ENCODE assay signal across 9 mouse cellular contexts in the genomic region with DNA sequence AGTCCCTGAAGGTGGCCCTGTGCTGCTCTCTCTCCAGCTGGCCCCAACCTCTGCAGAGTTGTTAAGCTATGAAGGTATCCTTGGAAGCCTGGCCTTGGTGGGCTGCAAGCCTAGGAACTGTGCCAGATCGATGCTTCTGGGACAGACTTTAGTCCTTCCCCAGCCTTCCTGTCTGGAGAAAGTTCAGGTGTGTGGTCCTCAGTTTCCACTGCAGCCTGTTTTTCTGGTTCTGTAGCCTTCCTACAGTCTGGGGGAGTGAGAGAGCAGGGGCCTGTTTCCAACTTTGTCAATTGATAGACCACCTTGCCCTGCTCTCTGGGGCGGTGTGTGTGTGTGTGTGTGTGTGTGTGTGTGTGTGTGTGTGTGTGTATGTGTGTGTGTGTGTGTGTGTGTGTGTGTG.
A peak's percentile ranks its signal among the peaks of the same experiment; 100 is the strongest.
DNase-seq lines count a peak whose midpoint lies in the region; ATAC-seq and TF ChIP-seq lines count a peak whose summit lies in the region.
"Had no signal": no experiment of that assay in that cellular context is flagged by ENCODE, and none has a peak within 500 bp of the region (broad histone marks: within the 10 kb centered on the region; RNA-seq: fewer than 3 reads in every experiment).

No protein-coding gene starts in this region.

- no peak for DNase-seq in heart, postnatal 0 days (ENCODE audit: low spot score)
- DNase-seq in heart, postnatal 10 days, result no peak
- DNase-seq in embryonic facial prominence, embryonic 14.5 days (ENCODE audit: low spot score), result peak; percentile 58
- DNase-seq in midbrain, postnatal 0 days (ENCODE audit: low spot score), result no peak
- no peak for DNase-seq in thymus, postnatal 10 days (ENCODE audit: low spot score in 2 of 2)
- no peak for DNase-seq in frontal cortex, postnatal 36 days (ENCODE audit: low spot score in 2 of 2)
- no peak for DNase-seq in layer of hippocampus, adult 8-10 months (ENCODE audit: low spot score in 2 of 2)
- DNase-seq: liver, embryonic 13.5 days had no signal

- no peaks in the 10 kb centered on the region for H3K27me3 ChIP-seq in heart, postnatal 0 days (ENCODE audit: control insufficient read depth, insufficient read depth, low read length)
- no peaks in the 10 kb centered on the region for H3K27me3 ChIP-seq in embryonic facial prominence, embryonic 14.5 days (replicated peaks; ENCODE audit: control insufficient read depth, insufficient read depth, low read length)
- no peaks in the 10 kb centered on the region for H3K27me3 ChIP-seq in hindbrain, embryonic 16.5 days (replicated peaks; ENCODE audit: control insufficient read depth, insufficient read depth, low read length)
- H3K27me3 ChIP-seq in midbrain, postnatal 0 days (ENCODE audit: insufficient read depth, low read length), result no peaks in the 10 kb centered on the region

- H3K4me2 ChIP-seq in heart, postnatal 0 days (ENCODE audit: low read depth, low read length), result peak overlapping the region; percentile 70
- H3K4me2 ChIP-seq in embryonic facial prominence, embryonic 14.5 days (ENCODE audit: low read depth, low read length), result peak overlapping the region; percentile 92
- peak overlapping the region; percentile 76 for H3K4me2 ChIP-seq in hindbrain, embryonic 16.5 days (ENCODE audit: low read length)
- peak overlapping the region; percentile 76 for H3K4me2 ChIP-seq in midbrain, postnatal 0 days (ENCODE audit: low read depth, low read length, poor library complexity, severe bottlenecking)

- 0 out of 2 replicates have a peak overlapping the region, but pooled peaks have one; percentile 51 for H3K4me3 ChIP-seq in heart, postnatal 0 days (ENCODE audit: low read depth, low read length)
- peak overlapping the region; percentile 70 for H3K4me3 ChIP-seq in embryonic facial prominence, embryonic 14.5 days (ENCODE audit: low read depth, low read length)
- peak overlapping the region; percentile 80 for H3K4me3 ChIP-seq in hindbrain, embryonic 16.5 days (ENCODE audit: low read length)
- H3K4me3 ChIP-seq in midbrain, postnatal 0 days (ENCODE audit: low read depth, low read length), result peak overlapping the region; percentile 84

- intact Hi-C loops in heart, postnatal 10 days (cut with DNase I), result loop anchor here (5.0 kb wide), 1 partner anchor 35 kb away; no protein-coding TSS in a partner anchor

- 35% methylated on average over 2 of the region's 2 CpGs for WGBS in heart, postnatal 0 days
- WGBS in embryonic facial prominence, embryonic 14.5 days, result 15% methylated on average over 2 of the region's 2 CpGs
- WGBS in hindbrain, embryonic 16.5 days, result 41% methylated on average over 2 of the region's 2 CpGs
- WGBS in midbrain, postnatal 0 days, result 73% methylated on average over 1 of the region's 2 CpGs

- no peaks in the 10 kb centered on the region for H3K9me3 ChIP-seq in heart, postnatal 0 days (replicated peaks; ENCODE audit: control insufficient read depth, low read length)
- no peaks in the 10 kb centered on the region for H3K9me3 ChIP-seq in embryonic facial prominence, embryonic 14.5 days (ENCODE audit: control insufficient read depth, low read length)
- H3K9me3 ChIP-seq in hindbrain, embryonic 16.5 days (ENCODE audit: control insufficient read depth, low read length), result no peaks in the 10 kb centered on the region
- H3K9me3 ChIP-seq in midbrain, postnatal 0 days (ENCODE audit: low read length), result no peaks in the 10 kb centered on the region
- H3K9me3 ChIP-seq: liver, embryonic 13.5 days had no signal

- peaks cover 51% of the 10 kb centered on the region for H3K4me1 ChIP-seq in heart, postnatal 0 days (ENCODE audit: control insufficient read depth, insufficient read depth)
- peaks cover 35% of the 10 kb centered on the region for H3K4me1 ChIP-seq in embryonic facial prominence, embryonic 14.5 days (ENCODE audit: control insufficient read depth, insufficient read depth, low read length)
- H3K4me1 ChIP-seq in hindbrain, embryonic 16.5 days (ENCODE audit: control insufficient read depth, insufficient read depth, low read depth, low read length), result peaks cover 33% of the 10 kb centered on the region
- peaks cover 24% of the 10 kb centered on the region for H3K4me1 ChIP-seq in midbrain, postnatal 0 days (ENCODE audit: insufficient read depth, low read length)

- peak overlapping the region; percentile 84 for H3K27ac ChIP-seq in heart, postnatal 0 days (ENCODE audit: low read depth)
- H3K27ac ChIP-seq in embryonic facial prominence, embryonic 14.5 days (replicated peaks; ENCODE audit: low read depth, low read length), result peak overlapping the region; percentile 97
- H3K27ac ChIP-seq in hindbrain, embryonic 16.5 days (ENCODE audit: low read depth, low read length), result peak overlapping the region; percentile 97
- peak overlapping the region; percentile 99 for H3K27ac ChIP-seq in midbrain, postnatal 0 days (ENCODE audit: low read depth, low read length)

- no peak for TF ChIP-seq EP300 in heart, postnatal 0 days (IDR thresholded peaks at IDR 0.05; ENCODE audit: low read depth)

- no peaks in the 10 kb centered on the region for H3K36me3 ChIP-seq in heart, postnatal 0 days (replicated peaks; ENCODE audit: control insufficient read depth, insufficient read depth, low read length)
- H3K36me3 ChIP-seq in embryonic facial prominence, embryonic 14.5 days (ENCODE audit: control insufficient read depth, insufficient read depth, low read length), result no peaks in the 10 kb centered on the region; the same call in 1 of the 2 replicates
- no peaks in the 10 kb centered on the region for H3K36me3 ChIP-seq in hindbrain, embryonic 16.5 days (ENCODE audit: control insufficient read depth, insufficient read depth, low read length)
- H3K36me3 ChIP-seq in midbrain, postnatal 0 days (ENCODE audit: insufficient read depth, low read length), result no peaks in the 10 kb centered on the region
- H3K36me3 ChIP-seq: liver, embryonic 13.5 days had no signal

- TF ChIP-seq CTCF in heart, postnatal 0 days (IDR thresholded peaks at IDR 0.05; ENCODE audit: low read depth), result no peak
- no peak for TF ChIP-seq CTCF in midbrain, postnatal 0 days (IDR thresholded peaks at IDR 0.05)

- H3K9ac ChIP-seq in heart, postnatal 0 days (replicated peaks; ENCODE audit: low read depth, low read length), result peak overlapping the region; percentile 13; the same call in 1 of the 2 replicates
- H3K9ac ChIP-seq in embryonic facial prominence, embryonic 14.5 days (ENCODE audit: low read depth, low read length), result peak overlapping the region; percentile 88
- peak overlapping the region; percentile 4; the same call in 1 of the 2 replicates for H3K9ac ChIP-seq in hindbrain, embryonic 16.5 days (ENCODE audit: low read depth, low read length)
- peak overlapping the region; percentile 97 for H3K9ac ChIP-seq in midbrain, postnatal 0 days (replicated peaks; ENCODE audit: low read length, poor library complexity, severe bottlenecking)

- no peak for ATAC-seq in heart, postnatal 0 days (ENCODE audit: insufficient read depth, low read depth)
- ATAC-seq in embryonic facial prominence, embryonic 14.5 days (ENCODE audit: low read depth), result no peak; the same call in 1 of the 2 replicates
- peak; percentile 14; the same call in 1 of the 2 replicates for ATAC-seq in hindbrain, embryonic 16.5 days
- ATAC-seq in midbrain, postnatal 0 days (ENCODE audit: low FRiP score), result no peak

Comparison
In these comparisons a context has a peak if more than half of its experiments do, and no peak if none do; other contexts are left out.
1. H3K9ac ChIP-seq: peak in every context shown above with its lines; median percentile 97 in midbrain, postnatal 0 days; 88 in embryonic facial prominence, embryonic 14.5 days; 13 in heart, postnatal 0 days; 4 in hindbrain, embryonic 16.5 days.